Mouse (Mus musculus): ENCODE measurements around the gene Plin3. TPM values are rescaled to one million over a fixed set of nuclear protein-coding genes. Genes with fewer than 3 reads are reported as not detected.
A peak's percentile ranks its signal among the peaks of the same experiment; 100 is the strongest.

The Plin3 gene
- polyA plus RNA-seq, 1 experiment from 2014 or later, result 37.5 TPM

- no peaks in the 10 kb centered on the region for H3K9me3 ChIP-seq (ENCODE audit: control insufficient read depth, low read length)
- peak; percentile 73 for DNase-seq (ENCODE audit: low spot score)
- peak; percentile 4 for ATAC-seq (replicated peaks; ENCODE audit: low FRiP score)
- H3K27ac ChIP-seq (ENCODE audit: low read depth, low read length), result no peak overlapping the region; the same call in 1 of the 2 replicates
- no peak overlapping the region for H3K4me3 ChIP-seq (ENCODE audit: low read depth, low read length)
- WGBS, result 19% methylated on average over 9 of the region's 9 CpGs
- no peak overlapping the region for H3K4me2 ChIP-seq (ENCODE audit: low read depth, low read length, severe bottlenecking)
- H3K9ac ChIP-seq (ENCODE audit: low read length), result peak overlapping the region; percentile 23; the same call in 1 of the 2 replicates
- no peaks in the 10 kb centered on the region; the same call in 1 of the 2 replicates for H3K36me3 ChIP-seq (ENCODE audit: control insufficient read depth, insufficient read depth, low read length)
- peaks cover 11% of the 10 kb centered on the region for H3K4me1 ChIP-seq (replicated peaks; ENCODE audit: control insufficient read depth, insufficient read depth, low read length)
- no peaks in the 10 kb centered on the region for H3K27me3 ChIP-seq (ENCODE audit: control insufficient read depth, insufficient read depth, low read length)
Measured at GRCm38 (mm10) chr17:56255429-56255828, 37.2 kb downstream of the Plin3 start.

GRCm38 (mm10) chr17:56254695-56255094 is 38.0 kb downstream of the Plin3 start:
- H3K9ac ChIP-seq (ENCODE audit: low read length), result no peak overlapping the region
- DNase-seq (ENCODE audit: low spot score) (no peak), ATAC-seq (replicated peaks; ENCODE audit: low FRiP score) (no peak)
- no peak overlapping the region for H3K4me3 ChIP-seq (ENCODE audit: low read depth, low read length)
- H3K4me2 ChIP-seq (ENCODE audit: low read depth, low read length, severe bottlenecking), result no peak overlapping the region
- no peaks in the 10 kb centered on the region for H3K27me3 ChIP-seq (ENCODE audit: control insufficient read depth, insufficient read depth, low read length)
- peaks cover 11% of the 10 kb centered on the region for H3K4me1 ChIP-seq (replicated peaks; ENCODE audit: control insufficient read depth, insufficient read depth, low read length)
- H3K9me3 ChIP-seq (ENCODE audit: control insufficient read depth, low read length), result no peaks in the 10 kb centered on the region
- H3K36me3 ChIP-seq (ENCODE audit: control insufficient read depth, insufficient read depth, low read length), result no peaks in the 10 kb centered on the region; the same call in 1 of the 2 replicates
- 79% methylated on average over 4 of the region's 4 CpGs for WGBS
- no peak overlapping the region for H3K27ac ChIP-seq (ENCODE audit: low read depth, low read length)

- Histone ChIP-seq H3K9me3 (ENCODE audit: control insufficient read depth, low read length) (no peaks in the 10 kb centered on the region), H3K4me2 (ENCODE audit: low read depth, low read length, severe bottlenecking) (0 out of 2 replicates have a peak overlapping the region, but pooled peaks have one; percentile 18), H3K4me1 (replicated peaks; ENCODE audit: control insufficient read depth, insufficient read depth, low read length) (peaks cover 8% of the 10 kb centered on the region), H3K27ac (ENCODE audit: low read depth, low read length) (no peak overlapping the region), H3K27me3 (ENCODE audit: control insufficient read depth, insufficient read depth, low read length) (no peaks in the 10 kb centered on the region), H3K9ac (ENCODE audit: low read length) (no peak overlapping the region), H3K36me3 (ENCODE audit: control insufficient read depth, insufficient read depth, low read length) (no peaks in the 10 kb centered on the region), H3K4me3 (ENCODE audit: low read depth, low read length) (no peak overlapping the region)
- 25% methylated on average over 6 of the region's 6 CpGs for WGBS
- ATAC-seq (replicated peaks; ENCODE audit: low FRiP score), result peak; percentile 29; the same call in 1 of the 2 replicates
- DNase-seq (ENCODE audit: low spot score), result peak; percentile 80
Measured at GRCm38 (mm10) chr17:56251136-56251829, 41.4 kb downstream of the Plin3 start.

- Histone ChIP-seq H3K27ac (ENCODE audit: low read depth, low read length) (no peak overlapping the region), H3K4me2 (ENCODE audit: low read depth, low read length, severe bottlenecking) (no peak overlapping the region), H3K36me3 (ENCODE audit: control insufficient read depth, insufficient read depth, low read length) (no peaks in the 10 kb centered on the region), H3K9ac (ENCODE audit: low read length) (no peak overlapping the region), H3K27me3 (ENCODE audit: control insufficient read depth, insufficient read depth, low read length) (peaks cover 3% of the 10 kb centered on the region; the same call in 1 of the 2 replicates), H3K4me3 (ENCODE audit: low read depth, low read length) (no peak overlapping the region), H3K9me3 (ENCODE audit: control insufficient read depth, low read length) (no peaks in the 10 kb centered on the region), H3K4me1 (replicated peaks; ENCODE audit: control insufficient read depth, insufficient read depth, low read length) (0 out of 2 replicates have a peak, but pooled peaks cover 1% of the 10 kb centered on the region)
- 62% methylated on average over 7 of the region's 7 CpGs for WGBS
- ATAC-seq (replicated peaks; ENCODE audit: low FRiP score) (no peak), DNase-seq (ENCODE audit: low spot score) (no peak)
Measured at GRCm38 (mm10) chr17:56245608-56246007, 47.1 kb downstream of the Plin3 start.

- 2% methylated on average over 33 of the region's 33 CpGs for WGBS
- H3K4me1 ChIP-seq (replicated peaks; ENCODE audit: control insufficient read depth, insufficient read depth, low read length), result 0 out of 2 replicates have a peak, but pooled peaks cover 1% of the 10 kb centered on the region
- DNase-seq (ENCODE audit: low spot score) (peak; percentile 92), ATAC-seq (replicated peaks; ENCODE audit: low FRiP score) (peak; percentile 60; the same call in 1 of the 2 replicates)
- no peaks in the 10 kb centered on the region for H3K9me3 ChIP-seq (ENCODE audit: control insufficient read depth, low read length)
- H3K4me3 ChIP-seq (ENCODE audit: low read depth, low read length), result peak overlapping the region; percentile 21; the same call in 1 of the 2 replicates
- peak overlapping the region; percentile 40; the same call in 1 of the 2 replicates for H3K4me2 ChIP-seq (ENCODE audit: low read depth, low read length, severe bottlenecking)
- no peak overlapping the region for H3K9ac ChIP-seq (ENCODE audit: low read length)
- H3K27ac ChIP-seq (ENCODE audit: low read depth, low read length), result no peak overlapping the region
- no peaks in the 10 kb centered on the region for H3K36me3 ChIP-seq (ENCODE audit: control insufficient read depth, insufficient read depth, low read length)
- H3K27me3 ChIP-seq (ENCODE audit: control insufficient read depth, insufficient read depth, low read length), result peaks cover 3% of the 10 kb centered on the region; the same call in 1 of the 2 replicates
Measured at GRCm38 (mm10) chr17:56241541-56242401, 50.9 kb downstream of the Plin3 start.

- H3K9ac ChIP-seq (ENCODE audit: low read length), result no peak overlapping the region
- H3K36me3 ChIP-seq (ENCODE audit: control insufficient read depth, insufficient read depth, low read length), result no peaks in the 10 kb centered on the region
- no peak overlapping the region for H3K4me3 ChIP-seq (ENCODE audit: low read depth, low read length)
- ATAC-seq (replicated peaks; ENCODE audit: low FRiP score) (peak; percentile 90), DNase-seq (ENCODE audit: low spot score) (peak; percentile 85)
- WGBS, result 3% methylated on average over 14 of the region's 14 CpGs
- H3K27me3 ChIP-seq (ENCODE audit: control insufficient read depth, insufficient read depth, low read length), result no peaks in the 10 kb centered on the region
- H3K4me2 ChIP-seq (ENCODE audit: low read depth, low read length, severe bottlenecking), result peak overlapping the region; percentile 18; the same call in 1 of the 2 replicates
- peaks cover 4% of the 10 kb centered on the region for H3K4me1 ChIP-seq (replicated peaks; ENCODE audit: control insufficient read depth, insufficient read depth, low read length)
- no peaks in the 10 kb centered on the region for H3K9me3 ChIP-seq (ENCODE audit: control insufficient read depth, low read length)
- H3K27ac ChIP-seq (ENCODE audit: low read depth, low read length), result no peak overlapping the region
Measured at GRCm38 (mm10) chr17:56233818-56234469, 58.7 kb downstream of the Plin3 start.

GRCm38 (mm10) chr17:56233389-56233788 is 59.3 kb downstream of the Plin3 start:
- no peak overlapping the region for H3K9ac ChIP-seq (ENCODE audit: low read length)
- H3K27ac ChIP-seq (ENCODE audit: low read depth, low read length), result no peak overlapping the region
- no peaks in the 10 kb centered on the region for H3K36me3 ChIP-seq (ENCODE audit: control insufficient read depth, insufficient read depth, low read length)
- peaks cover 4% of the 10 kb centered on the region for H3K4me1 ChIP-seq (replicated peaks; ENCODE audit: control insufficient read depth, insufficient read depth, low read length)
- no peaks in the 10 kb centered on the region for H3K27me3 ChIP-seq (ENCODE audit: control insufficient read depth, insufficient read depth, low read length)
- ATAC-seq (replicated peaks; ENCODE audit: low FRiP score) (peak; percentile 45; the same call in 1 of the 2 replicates), DNase-seq (ENCODE audit: low spot score) (no peak)
- no peaks in the 10 kb centered on the region for H3K9me3 ChIP-seq (ENCODE audit: control insufficient read depth, low read length)
- H3K4me3 ChIP-seq (ENCODE audit: low read depth, low read length), result no peak overlapping the region
- no peak overlapping the region for H3K4me2 ChIP-seq (ENCODE audit: low read depth, low read length, severe bottlenecking)
- WGBS, result 51% methylated on average over 8 of the region's 8 CpGs

GRCm38 (mm10) chr17:56229943-56230342 is 62.7 kb downstream of the Plin3 start:
- WGBS, result 69% methylated on average over 10 of the region's 10 CpGs
- H3K27me3 ChIP-seq (ENCODE audit: control insufficient read depth, insufficient read depth, low read length), result no peaks in the 10 kb centered on the region
- ATAC-seq (replicated peaks; ENCODE audit: low FRiP score), result no peak
- H3K27ac ChIP-seq (ENCODE audit: low read depth, low read length), result no peak overlapping the region
- no peak for DNase-seq (ENCODE audit: low spot score)
- H3K9me3 ChIP-seq (ENCODE audit: control insufficient read depth, low read length), result no peaks in the 10 kb centered on the region
- H3K4me2 ChIP-seq (ENCODE audit: low read depth, low read length, severe bottlenecking), result no peak overlapping the region
- H3K4me3 ChIP-seq (ENCODE audit: low read depth, low read length), result no peak overlapping the region
- H3K4me1 ChIP-seq (replicated peaks; ENCODE audit: control insufficient read depth, insufficient read depth, low read length), result peaks cover 4% of the 10 kb centered on the region
- no peak overlapping the region for H3K9ac ChIP-seq (ENCODE audit: low read length)
- H3K36me3 ChIP-seq (ENCODE audit: control insufficient read depth, insufficient read depth, low read length), result no peaks in the 10 kb centered on the region
